Mouse (Mus musculus) heart, postnatal 36 days (tissue): ENCODE results near the gene Kif7. TPM values are rescaled to one million over a fixed set of nuclear protein-coding genes. Genes with fewer than 3 reads are reported as not detected.

Experiments used
- total RNA-seq, 2 experiments: library from RNA; stranded (reverse); gene quantifications; 2 replicates each; pipeline ENCODE4 v1.2.3; 2021

The Kif7 gene
- total RNA-seq, 2 experiments from 2014 or later, result 1.4 to 2.0 TPM

Other genes with a start within 250 kb of the Kif7 start
- 10 to 100 TPM; 58.9 to 60.7 TPM for gene Polg, start 249.4 kb downstream of the Kif7 start, total RNA-seq
- gene Rhcg, start 98.1 kb downstream of the Kif7 start, total RNA-seq, result not detected
- gene Ticrr, start 55.5 kb downstream of the Kif7 start, total RNA-seq, result under 1 TPM; 0.11 to 0.19 TPM
- 10 to 100 TPM in 1 of 2 experiments, 1 to 10 TPM in 1; 2.2 to 12.4 TPM for gene Plin1, start 17.2 kb upstream of the Kif7 start, total RNA-seq
- 10 to 100 TPM; 17.1 to 17.4 TPM for gene Pex11a, start 27.4 kb upstream of the Kif7 start, total RNA-seq
- under 1 TPM in 1 of 2 experiments, not detected in 1; 0.14 TPM for gene Wdr93, start 27.4 kb upstream of the Kif7 start, total RNA-seq
- not detected for gene Mesp1, start 78.1 kb upstream of the Kif7 start, total RNA-seq
- under 1 TPM in 1 of 2 experiments, not detected in 1; 0.14 TPM for gene Mesp2, start 95.0 kb upstream of the Kif7 start, total RNA-seq
- gene Anpep, start 145.3 kb upstream of the Kif7 start, total RNA-seq, result 10 to 100 TPM; 12.0 to 14.5 TPM
- gene Ap3s2, start 204.9 kb upstream of the Kif7 start, total RNA-seq, result 10 to 100 TPM; 21.1 to 24.6 TPM
- gene Arpin, start 219.6 kb upstream of the Kif7 start, total RNA-seq, result 10 to 100 TPM in 1 of 2 experiments, 1 to 10 TPM in 1; 9.8 to 11.4 TPM